Mouse (Mus musculus): Measurements from ENCODE around the gene Copg2. TPM values are rescaled to one million over a fixed set of nuclear protein-coding genes. Genes with fewer than 3 reads are reported as not detected.

Gene Copg2
- polyA plus RNA-seq, 1 experiment from 2014 or later = 15.9 TPM

DNA sequence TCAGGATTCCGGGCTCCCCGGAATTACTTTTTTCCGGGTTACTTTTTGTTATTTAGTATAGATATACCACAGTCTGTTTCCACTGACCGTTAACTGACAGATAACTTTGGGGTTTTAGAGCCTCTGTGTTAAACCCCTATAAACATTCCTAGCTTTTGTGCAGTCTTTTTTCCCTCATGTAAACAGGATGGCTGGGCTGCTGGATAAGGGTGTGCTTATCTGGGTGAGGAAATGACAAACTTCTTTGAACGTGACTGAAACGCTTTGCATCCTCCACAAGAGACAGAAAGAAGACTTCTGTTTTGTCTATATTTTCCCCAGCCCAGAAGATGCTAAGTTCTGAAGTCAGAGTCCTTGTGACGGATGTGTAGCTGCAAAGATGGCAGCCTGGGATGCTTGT is 184.1 kb downstream of the Copg2 start:
- peak; percentile 98 for TF ChIP-seq EP300 (IDR thresholded peaks at IDR 0.05)
- no peak for TF ChIP-seq CTCF (IDR thresholded peaks at IDR 0.05)
- no peak overlapping the region for H3K4me3 ChIP-seq (ENCODE audit: low read depth, low read length)
- H3K27me3 ChIP-seq (replicated peaks; ENCODE audit: insufficient read depth, low read length) = no peaks in the 10 kb centered on the region
- 35% methylated on average over 7 of the region's 7 CpGs for WGBS
- no peak overlapping the region for H3K4me2 ChIP-seq (replicated peaks; ENCODE audit: low read depth, low read length)
- 0 out of 2 replicates have a peak overlapping the region, but pooled peaks have one; percentile 39 for H3K27ac ChIP-seq (ENCODE audit: low read length)
- no peaks in the 10 kb centered on the region; the same call in 1 of the 2 replicates for H3K4me1 ChIP-seq (ENCODE audit: insufficient read depth, low read depth, low read length)
- peak; percentile 65 for ATAC-seq
- H3K9me3 ChIP-seq (ENCODE audit: low read length) = no peaks in the 10 kb centered on the region
- peak; percentile 64 for DNase-seq (ENCODE audit: low spot score)
- H3K36me3 ChIP-seq (ENCODE audit: insufficient read depth, low read length) = no peaks in the 10 kb centered on the region
- H3K9ac ChIP-seq (replicated peaks; ENCODE audit: low read depth) = no peak overlapping the region

DNA sequence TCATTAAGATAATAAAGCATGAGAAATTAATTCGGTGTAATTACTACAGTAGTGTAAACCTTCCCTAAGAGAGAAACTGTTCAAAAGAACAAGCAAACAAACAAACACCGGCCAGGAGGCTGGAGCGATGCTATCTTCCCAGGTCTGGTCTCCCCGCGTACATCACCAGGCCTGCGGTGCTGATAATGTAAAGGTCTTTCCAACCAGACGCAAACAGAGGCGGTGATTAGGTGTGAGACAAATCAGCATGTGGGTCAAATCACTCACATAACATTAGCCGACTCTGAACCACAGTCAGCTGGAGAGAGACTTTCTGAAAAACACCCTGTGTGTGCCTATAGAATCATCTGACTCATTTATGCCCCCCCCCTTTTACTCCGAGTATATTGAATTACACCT is 185.2 kb downstream of the Copg2 start:
- no peaks in the 10 kb centered on the region for H3K36me3 ChIP-seq (ENCODE audit: insufficient read depth, low read length)
- H3K9me3 ChIP-seq (ENCODE audit: low read length) = no peaks in the 10 kb centered on the region
- H3K4me1 ChIP-seq (ENCODE audit: insufficient read depth, low read depth, low read length) = no peaks in the 10 kb centered on the region; the same call in 1 of the 2 replicates
- TF ChIP-seq CTCF (IDR thresholded peaks at IDR 0.05) (no peak), EP300 (IDR thresholded peaks at IDR 0.05) (no peak)
- no peak overlapping the region for H3K9ac ChIP-seq (replicated peaks; ENCODE audit: low read depth)
- H3K4me2 ChIP-seq (replicated peaks; ENCODE audit: low read depth, low read length) = no peak overlapping the region
- no peak overlapping the region for H3K27ac ChIP-seq (ENCODE audit: low read length)
- WGBS = 55% methylated on average over 10 of the region's 10 CpGs
- H3K27me3 ChIP-seq (replicated peaks; ENCODE audit: insufficient read depth, low read length) = no peaks in the 10 kb centered on the region
- DNase-seq (ENCODE audit: low spot score) = no peak
- H3K4me3 ChIP-seq (ENCODE audit: low read depth, low read length) = no peak overlapping the region
- ATAC-seq = no peak

DNA sequence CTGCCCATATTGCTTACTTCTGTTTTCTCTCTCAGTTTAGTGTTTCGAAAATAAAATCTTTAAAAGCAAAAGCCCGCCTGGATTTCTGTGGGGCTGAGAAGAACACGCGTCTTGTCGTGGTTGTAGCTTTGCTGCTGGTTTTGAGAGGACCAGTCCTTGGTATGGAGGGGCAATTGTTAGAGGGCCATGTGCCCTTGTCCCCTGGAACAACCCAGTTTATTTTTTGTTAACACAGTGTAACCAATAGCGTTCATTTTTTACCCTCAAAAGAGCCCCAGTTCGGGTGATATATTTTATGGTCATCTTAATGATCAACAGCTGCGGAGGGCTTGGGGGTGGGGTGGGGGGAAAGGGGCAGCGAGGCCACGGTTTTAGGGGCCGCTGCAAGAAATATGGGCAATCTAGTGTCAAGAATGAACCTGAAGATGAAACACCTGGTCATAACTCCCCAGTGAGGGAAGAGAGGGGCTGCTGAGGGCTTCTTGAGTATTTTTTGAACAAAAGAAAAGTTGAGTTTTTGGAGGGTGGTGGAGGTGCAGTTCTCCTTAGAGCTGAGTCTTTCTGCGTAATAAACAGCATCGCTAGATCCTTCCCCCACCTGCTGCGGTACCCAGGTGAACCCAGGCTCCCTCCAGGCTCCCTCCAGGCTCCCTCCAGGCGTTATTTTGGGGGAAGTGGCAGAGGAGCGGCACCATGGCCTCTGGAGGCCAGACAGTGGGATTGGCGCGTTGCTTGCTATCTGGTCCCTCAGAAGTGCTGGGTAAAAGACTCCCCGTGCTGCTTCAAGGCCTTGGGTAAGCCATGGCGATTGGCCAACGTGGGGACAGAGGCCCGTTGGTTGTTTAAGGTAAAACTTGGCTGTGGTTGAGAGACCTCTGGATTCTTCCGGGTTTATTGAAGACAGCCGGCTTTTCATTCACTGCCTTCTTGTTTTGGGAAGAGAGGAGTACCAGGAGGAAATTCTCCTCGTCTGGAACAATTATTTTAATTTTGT is 185.9 kb downstream of the Copg2 start:
- H3K36me3 ChIP-seq (ENCODE audit: insufficient read depth, low read length) = no peaks in the 10 kb centered on the region
- H3K4me1 ChIP-seq (ENCODE audit: insufficient read depth, low read depth, low read length) = no peaks in the 10 kb centered on the region; the same call in 1 of the 2 replicates
- DNase-seq (ENCODE audit: low spot score) (peak; percentile 7), ATAC-seq (no peak)
- 60% methylated on average over 25 of the region's 25 CpGs for WGBS
- no peaks in the 10 kb centered on the region for H3K9me3 ChIP-seq (ENCODE audit: low read length)
- H3K9ac ChIP-seq (replicated peaks; ENCODE audit: low read depth) = no peak overlapping the region
- no peak overlapping the region for H3K4me3 ChIP-seq (ENCODE audit: low read depth, low read length)
- 0 out of 2 replicates have a peak overlapping the region, but pooled peaks have one; percentile 38 for H3K27ac ChIP-seq (ENCODE audit: low read length)
- H3K27me3 ChIP-seq (replicated peaks; ENCODE audit: insufficient read depth, low read length) = no peaks in the 10 kb centered on the region
- H3K4me2 ChIP-seq (replicated peaks; ENCODE audit: low read depth, low read length) = no peak overlapping the region
- TF ChIP-seq CTCF (IDR thresholded peaks at IDR 0.05) = no peak
- TF ChIP-seq EP300 (IDR thresholded peaks at IDR 0.05) = no peak

DNA sequence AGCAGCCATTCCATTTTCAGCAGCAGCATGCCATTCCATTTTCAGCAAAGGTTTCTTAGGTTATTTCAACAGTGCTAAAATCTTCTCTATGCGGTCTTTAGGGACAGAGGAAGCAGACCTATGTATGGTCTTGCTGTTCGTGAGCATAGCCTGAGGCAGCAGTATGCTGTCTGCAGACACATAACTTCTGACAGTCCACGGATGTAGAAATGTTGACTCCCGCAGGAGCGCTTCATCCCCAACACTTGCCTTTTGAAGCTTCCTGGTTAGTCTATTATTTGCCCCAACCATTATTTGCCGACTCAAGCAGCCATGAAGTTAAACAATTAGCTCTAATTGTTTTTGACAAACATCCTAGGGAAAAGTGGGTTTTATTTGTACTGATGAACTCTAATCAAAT is 187.5 kb downstream of the Copg2 start:
- Histone ChIP-seq H3K9ac (replicated peaks; ENCODE audit: low read depth) (no peak overlapping the region), H3K4me1 (ENCODE audit: insufficient read depth, low read depth, low read length) (no peaks in the 10 kb centered on the region; the same call in 1 of the 2 replicates), H3K27me3 (replicated peaks; ENCODE audit: insufficient read depth, low read length) (no peaks in the 10 kb centered on the region), H3K4me3 (ENCODE audit: low read depth, low read length) (no peak overlapping the region), H3K9me3 (ENCODE audit: low read length) (no peaks in the 10 kb centered on the region), H3K36me3 (ENCODE audit: insufficient read depth, low read length) (no peaks in the 10 kb centered on the region), H3K27ac (ENCODE audit: low read length) (no peak overlapping the region), H3K4me2 (replicated peaks; ENCODE audit: low read depth, low read length) (no peak overlapping the region)
- DNase-seq (ENCODE audit: low spot score) = peak; percentile 72
- TF ChIP-seq EP300 (IDR thresholded peaks at IDR 0.05) = no peak
- peak; percentile 56; the same call in 1 of the 2 replicates for ATAC-seq
- 39% methylated on average over 6 of the region's 6 CpGs for WGBS

DNA sequence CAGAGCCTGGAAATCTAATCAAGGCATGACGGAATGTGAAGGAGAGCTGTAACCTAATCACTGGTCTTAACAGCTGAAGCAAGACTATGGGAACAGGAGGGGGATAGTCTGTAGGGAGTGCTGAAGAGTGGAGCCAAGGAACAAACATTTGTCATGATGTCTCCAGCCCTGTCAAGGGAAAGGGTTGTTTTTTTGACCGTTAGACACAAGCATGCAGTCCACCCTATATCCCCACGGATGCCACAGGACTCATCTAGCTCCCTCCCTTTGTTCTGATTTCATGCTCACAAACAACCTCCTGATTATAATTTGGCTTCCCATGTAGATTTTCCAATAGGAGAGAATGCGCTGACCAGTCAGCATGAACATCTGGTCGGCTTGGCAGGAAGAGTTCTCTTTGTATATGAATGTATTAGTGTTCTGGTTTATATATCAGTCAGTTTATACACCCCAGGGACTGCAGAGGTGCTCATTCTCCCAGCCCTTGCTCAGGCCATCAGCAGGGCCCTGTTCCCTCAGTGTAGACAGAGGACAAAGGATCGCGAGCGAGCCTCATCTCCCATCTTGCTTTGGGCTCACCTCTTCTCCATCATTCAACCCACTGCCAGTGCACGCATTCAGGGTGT is 192.5 kb downstream of the Copg2 start:
- 0 out of 2 replicates have a peak, but pooled peaks have one; percentile 21 for TF ChIP-seq EP300 (IDR thresholded peaks at IDR 0.05)
- TF ChIP-seq CTCF (IDR thresholded peaks at IDR 0.05) = no peak
- peak; percentile 66 for DNase-seq (ENCODE audit: low spot score)

DNA sequence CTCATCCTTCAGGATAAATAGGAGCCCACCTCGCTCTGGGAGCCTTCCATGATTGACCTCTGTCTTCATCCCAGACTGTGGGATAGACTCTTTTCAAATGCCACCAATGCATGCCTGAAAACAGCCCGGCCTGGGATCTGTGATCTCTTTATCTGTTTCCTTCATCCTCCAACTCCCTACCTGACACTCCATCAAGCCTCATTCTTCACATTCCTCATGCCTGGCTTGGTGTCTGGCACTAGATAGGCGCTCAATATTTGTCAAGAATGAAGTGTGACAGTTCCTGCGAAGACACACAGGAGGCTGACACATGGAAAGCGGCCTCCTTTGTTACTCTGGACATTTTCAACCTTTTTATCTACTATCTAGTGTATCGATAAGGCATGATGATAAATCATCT is 193.1 kb downstream of the Copg2 start:
- WGBS = 56% methylated on average over 6 of the region's 6 CpGs
- no peak for TF ChIP-seq CTCF (IDR thresholded peaks at IDR 0.05)
- TF ChIP-seq EP300 (IDR thresholded peaks at IDR 0.05) = no peak
- Histone ChIP-seq H3K4me3 (ENCODE audit: low read depth, low read length) (no peak overlapping the region), H3K9ac (replicated peaks; ENCODE audit: low read depth) (no peak overlapping the region), H3K4me2 (replicated peaks; ENCODE audit: low read depth, low read length) (no peak overlapping the region), H3K9me3 (ENCODE audit: low read length) (no peaks in the 10 kb centered on the region), H3K4me1 (ENCODE audit: insufficient read depth, low read depth, low read length) (no peaks in the 10 kb centered on the region), H3K36me3 (ENCODE audit: insufficient read depth, low read length) (no peaks in the 10 kb centered on the region), H3K27ac (ENCODE audit: low read length) (peak overlapping the region; percentile 35; the same call in 1 of the 2 replicates), H3K27me3 (replicated peaks; ENCODE audit: insufficient read depth, low read length) (no peaks in the 10 kb centered on the region)
- DNase-seq (ENCODE audit: low spot score) (no peak), ATAC-seq (no peak)

More for the DNA sequence above, 192.5 kb downstream of the Copg2 start:
- Histone ChIP-seq H3K4me2 (replicated peaks; ENCODE audit: low read depth, low read length) (no peak overlapping the region), H3K27me3 (replicated peaks; ENCODE audit: insufficient read depth, low read length) (no peaks in the 10 kb centered on the region), H3K4me1 (ENCODE audit: insufficient read depth, low read depth, low read length) (no peaks in the 10 kb centered on the region), H3K36me3 (ENCODE audit: insufficient read depth, low read length) (no peaks in the 10 kb centered on the region), H3K4me3 (ENCODE audit: low read depth, low read length) (no peak overlapping the region), H3K27ac (ENCODE audit: low read length) (peak overlapping the region; percentile 48; the same call in 1 of the 2 replicates), H3K9ac (replicated peaks; ENCODE audit: low read depth) (no peak overlapping the region), H3K9me3 (ENCODE audit: low read length) (no peaks in the 10 kb centered on the region)
- WGBS = 61% methylated on average over 9 of the region's 9 CpGs
- ATAC-seq = peak; percentile 70

All from lung, postnatal 0 days (tissue).